ENCODE assay signal across 20 mouse cellular contexts in the genomic region with DNA sequence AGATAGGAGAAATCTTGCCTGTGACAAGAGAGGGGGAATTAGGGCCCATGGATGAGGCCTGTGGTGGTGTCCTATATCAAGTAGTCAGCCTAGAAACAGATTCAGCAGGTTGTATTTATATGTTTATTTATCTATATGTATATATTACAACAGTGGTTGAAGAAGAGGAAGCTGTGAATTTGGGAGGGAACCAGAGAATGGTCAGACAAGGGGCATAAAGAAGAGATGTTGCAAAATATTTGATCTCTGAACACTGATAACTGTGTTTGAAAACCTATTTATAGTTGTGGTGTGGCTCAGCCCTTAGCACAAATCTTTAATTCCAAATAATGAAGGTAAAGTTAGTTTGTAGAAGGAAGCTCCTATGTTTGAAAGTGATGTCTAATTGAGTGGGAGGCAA.
"Had no signal": no experiment of that assay in that cellular context is flagged by ENCODE, and none has a peak within 500 bp of the region (broad histone marks: within the 10 kb centered on the region; RNA-seq: fewer than 3 reads in every experiment).

No protein-coding gene starts in this region.

- H3K9ac ChIP-seq: liver, embryonic 14.5 days; lung, embryonic 14.5 days; midbrain, embryonic 13.5 days; midbrain, embryonic 15.5 days; neural tube, embryonic 13.5 days; neural tube, embryonic 15.5 days; stomach, embryonic 15.5 days had no signal

- H3K36me3 ChIP-seq: midbrain, embryonic 13.5 days; midbrain, embryonic 15.5 days; neural tube, embryonic 13.5 days; neural tube, embryonic 15.5 days; stomach, embryonic 15.5 days had no signal

- H3K27ac ChIP-seq: liver, embryonic 14.5 days; midbrain, embryonic 10.5 days; midbrain, embryonic 13.5 days; midbrain, embryonic 15.5 days; neural tube, embryonic 13.5 days; neural tube, embryonic 15.5 days; stomach, embryonic 15.5 days; stomach, postnatal 0 days had no signal

- DNase-seq: lung, adult 18-20 months; lung, postnatal 10 days; lung, postnatal 4 days; retina, postnatal 1 day; right cerebral cortex, adult 18-20 months; right cerebral cortex, postnatal 25 days; right cerebral cortex, postnatal 4 days; thymus, adult 2 months; thymus, postnatal 25 days; thymus, postnatal 4 days had no signal

- H3K4me2 ChIP-seq: lung, embryonic 14.5 days; midbrain, embryonic 13.5 days; midbrain, embryonic 15.5 days; neural tube, embryonic 13.5 days; neural tube, embryonic 15.5 days; stomach, embryonic 15.5 days had no signal

- H3K4me1 ChIP-seq: midbrain, embryonic 10.5 days; midbrain, embryonic 15.5 days had no signal

- H3K27me3 ChIP-seq: midbrain, embryonic 13.5 days; midbrain, embryonic 15.5 days; neural tube, embryonic 13.5 days; neural tube, embryonic 15.5 days; stomach, embryonic 15.5 days had no signal

- ATAC-seq: midbrain, embryonic 13.5 days; midbrain, embryonic 15.5 days had no signal

- H3K9me3 ChIP-seq: midbrain, embryonic 10.5 days; midbrain, embryonic 15.5 days; neural tube, embryonic 13.5 days; neural tube, embryonic 15.5 days; stomach, embryonic 15.5 days had no signal

- H3K4me3 ChIP-seq: midbrain, embryonic 10.5 days; midbrain, embryonic 13.5 days; midbrain, embryonic 15.5 days; myocyte; neural tube, embryonic 13.5 days; neural tube, embryonic 15.5 days; stomach, embryonic 15.5 days had no signal
